Mouse (Mus musculus) skeletal muscle tissue, adult 2 months (tissue): ENCODE measurements around the gene Rtf2.

Experiments
- DNase-seq: peaks from one replicate; pipeline ENCODE4 v3.0.0-alpha.2; 2012; ENCODE audit warnings: low read depth, low spot score

Rtf2 gene

DNA sequence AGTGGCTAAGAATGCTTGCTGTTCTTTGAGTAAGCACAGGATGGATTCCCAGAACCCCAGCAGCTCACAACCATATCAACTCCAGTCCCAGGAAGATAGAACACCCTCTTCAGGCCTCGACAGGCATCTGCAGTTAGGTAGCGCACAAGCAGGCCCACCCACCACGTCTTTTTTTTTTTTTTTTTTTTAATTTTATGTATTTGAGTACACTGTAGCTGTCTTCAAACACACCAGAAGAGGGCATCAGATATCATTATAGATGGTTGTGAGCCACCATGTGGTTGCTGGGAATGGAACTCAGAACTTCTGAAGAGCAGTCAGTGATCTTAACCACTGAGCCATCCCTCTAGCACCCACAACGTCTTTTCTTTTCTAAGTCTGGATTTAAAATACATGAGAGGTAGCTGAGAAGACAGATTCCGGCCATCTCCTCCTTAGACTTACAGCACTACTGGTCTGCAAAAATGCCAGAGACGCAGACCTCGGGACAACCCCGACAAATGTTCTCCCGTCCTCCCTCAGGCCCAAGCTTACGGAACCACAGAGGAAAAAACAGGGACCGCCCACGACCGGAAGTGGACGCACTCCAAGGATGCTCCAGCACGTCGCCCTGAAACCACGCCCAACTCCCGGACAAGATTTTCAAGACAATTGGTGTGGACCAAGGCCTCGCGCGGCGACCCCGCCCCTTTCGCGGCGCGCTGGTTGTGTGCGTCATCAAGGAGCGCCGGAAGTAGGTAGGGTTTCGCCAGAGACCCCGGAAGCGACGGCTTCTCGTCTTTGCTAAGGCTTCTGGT lies at the start of gene Rtf2:
Gene Rtf2 (plus strand): TSS at position 714 of the 797 bp plus-strand sequence.
- peak; percentile 98 for DNase-seq

DNA sequence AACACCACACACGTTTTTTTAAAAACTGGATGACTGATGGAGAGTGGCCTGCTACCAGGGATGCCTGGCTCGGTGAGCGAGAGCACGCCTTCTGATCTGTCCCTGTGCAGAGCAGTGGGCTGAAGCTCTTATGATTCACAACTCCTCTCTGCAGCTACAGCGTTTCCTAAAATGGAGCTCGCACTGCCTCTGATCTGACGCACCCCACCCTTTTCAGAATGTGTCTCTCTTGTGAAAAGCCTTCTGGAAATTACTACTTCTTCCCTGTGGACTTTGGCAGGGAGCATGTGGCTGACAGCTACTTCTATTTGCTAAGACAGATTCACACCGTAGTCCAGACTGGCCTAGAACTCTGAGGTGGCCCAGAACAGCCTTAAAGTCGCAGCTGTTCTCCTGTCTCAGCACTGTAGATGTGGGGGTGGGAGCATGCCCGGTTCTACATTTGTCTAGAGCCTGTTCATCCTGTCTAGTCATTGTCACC lies 48.3 kb upstream of the Rtf2 start:
- DNase-seq: no peak

DNA sequence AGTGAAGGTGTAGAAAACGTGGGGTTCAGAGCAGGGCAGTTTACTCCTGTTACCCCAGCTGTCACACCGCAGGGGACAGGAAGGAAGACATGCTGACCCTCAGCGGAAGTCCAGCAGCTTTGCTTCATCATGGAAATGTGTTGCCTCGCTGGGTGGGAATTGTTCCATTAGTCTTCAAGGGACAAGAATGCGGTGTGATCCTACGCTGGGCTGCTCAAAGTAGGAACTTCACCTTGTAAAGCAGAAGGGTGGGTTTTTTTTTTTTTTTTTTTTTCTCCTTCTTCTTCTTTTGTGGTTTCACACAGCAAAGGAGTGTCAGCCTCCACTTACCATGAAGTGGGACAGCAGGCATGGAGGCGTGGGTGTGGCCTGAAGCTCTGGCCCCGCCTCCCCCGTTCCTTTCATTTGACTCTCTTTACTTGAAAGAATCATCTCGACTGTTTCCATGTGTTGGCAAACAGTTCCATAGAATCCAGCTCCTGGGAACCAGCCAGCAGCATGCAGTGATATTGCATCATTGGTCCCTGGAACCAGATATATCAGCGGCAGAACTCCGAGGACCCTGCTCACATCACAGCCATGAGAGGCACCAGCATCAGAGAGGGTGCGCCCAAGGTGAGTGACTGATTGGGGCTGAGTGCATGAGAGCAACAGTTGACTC lies 46.8 kb upstream of the Rtf2 start, which contains the start of gene Cass4:
Gene Cass4 (plus strand): TSS at position 404 of the 661 bp plus-strand sequence.
- DNase-seq: no peak

DNA sequence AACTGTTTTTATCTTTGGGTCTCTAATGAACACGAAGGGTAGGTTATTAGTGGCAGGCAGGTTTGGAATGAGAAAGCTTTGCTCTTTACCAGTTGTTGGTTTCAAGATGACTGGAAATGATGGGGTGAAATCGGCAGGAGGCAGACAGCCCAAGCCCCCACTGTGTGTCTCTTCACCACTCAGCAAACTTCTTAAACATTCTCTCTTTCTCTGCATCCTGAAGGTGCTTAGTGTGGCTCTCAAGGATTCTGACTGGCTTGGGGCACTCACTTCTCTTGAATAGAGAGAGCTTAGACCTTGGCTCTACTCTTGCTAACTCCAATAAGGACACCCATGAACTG lies 46.3 kb upstream of the Rtf2 start:
- no peak for DNase-seq

DNA sequence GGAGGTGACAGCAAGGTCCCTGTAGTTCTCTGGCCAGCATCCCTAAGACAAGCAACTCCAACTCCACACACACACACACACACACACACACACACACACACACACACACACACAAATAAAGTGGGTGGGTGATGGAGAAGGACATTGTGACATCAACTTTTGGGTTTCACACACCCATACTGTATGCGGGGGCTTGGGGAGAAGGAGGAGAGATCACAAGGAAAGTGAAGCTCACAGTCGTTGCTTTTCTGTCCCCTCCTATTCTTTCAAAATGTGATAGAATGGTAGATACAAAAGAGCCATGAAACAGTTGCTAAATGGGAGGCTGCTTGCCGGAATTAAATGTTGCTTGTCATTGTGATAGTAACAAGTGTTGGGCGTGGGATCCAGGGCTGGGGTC lies 45.7 kb upstream of the Rtf2 start:
- DNase-seq: no peak

DNA sequence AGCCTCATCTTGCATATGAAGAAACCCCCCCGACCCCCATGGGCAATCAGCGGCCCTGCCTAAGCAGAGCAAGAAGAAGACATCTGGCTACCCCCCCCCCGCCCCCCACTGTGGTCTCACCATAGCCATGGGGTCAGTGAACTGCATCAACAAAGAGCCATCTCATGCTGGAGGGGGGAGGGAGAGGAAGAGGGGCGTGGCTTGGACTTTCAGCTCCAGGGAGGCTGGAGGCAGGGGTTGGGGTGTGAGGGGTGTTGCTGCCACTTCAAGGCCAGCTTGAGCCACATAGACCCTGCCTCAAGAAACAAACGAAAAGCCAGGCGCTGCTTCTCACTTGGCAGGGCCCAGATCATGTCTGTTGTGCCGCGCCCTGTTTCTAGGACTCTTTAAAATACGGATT lies 44.4 kb upstream of the Rtf2 start:
- DNase-seq: no peak

DNA sequence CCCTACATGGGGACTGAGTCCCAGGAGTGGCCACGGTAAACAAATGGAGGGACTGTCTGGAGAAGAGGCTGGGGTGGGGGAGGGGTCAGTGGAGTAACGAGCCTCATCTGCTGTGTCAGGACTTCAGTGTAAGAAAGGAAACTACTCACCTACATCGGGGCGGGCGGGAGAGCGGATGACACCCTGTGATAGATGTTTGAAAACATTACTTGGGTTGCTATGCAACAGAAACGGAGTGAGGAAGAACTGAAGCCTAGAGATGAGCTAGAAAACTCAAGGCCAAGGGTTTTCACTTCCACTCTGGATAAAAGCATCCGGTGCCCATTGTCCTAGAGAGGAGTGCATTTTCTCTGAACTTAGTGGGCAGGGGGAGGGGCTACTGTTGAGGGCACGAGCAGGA lies 40.5 kb upstream of the Rtf2 start:
- DNase-seq: no peak

DNA sequence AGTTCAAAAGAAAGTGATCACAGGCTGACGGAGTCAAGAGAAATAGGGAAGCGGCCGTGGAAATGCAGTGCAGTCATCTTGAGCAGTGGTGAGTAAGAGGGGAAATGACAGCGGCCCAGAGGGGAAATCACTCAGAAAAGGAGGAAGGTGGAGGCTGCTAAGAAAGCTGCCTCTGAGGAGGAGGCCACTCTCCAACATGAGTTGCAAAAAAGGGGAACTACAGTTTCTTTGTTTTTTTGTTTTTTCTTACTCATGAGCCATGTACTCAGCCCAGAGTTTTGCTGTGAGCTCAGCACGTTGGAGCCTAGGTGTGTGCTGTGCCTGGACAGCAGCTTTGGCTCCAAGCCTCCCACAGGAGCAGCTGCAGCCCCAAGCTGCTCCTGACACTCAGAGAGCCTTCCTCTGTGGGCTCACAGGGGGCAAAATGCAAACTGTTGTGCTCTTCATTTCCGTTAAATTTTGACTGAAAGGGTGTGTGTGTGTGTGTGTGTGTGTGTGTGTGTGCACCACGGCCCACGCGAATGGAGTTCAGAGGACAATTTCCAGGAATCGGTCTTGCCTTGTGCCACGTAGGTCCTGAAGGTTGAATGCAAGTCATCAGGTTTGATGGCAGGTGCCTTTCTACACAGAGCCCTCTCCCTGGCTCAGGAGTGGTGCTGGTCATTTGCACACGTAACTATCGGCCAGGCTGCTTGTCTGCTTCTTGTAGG lies 39.1 kb upstream of the Rtf2 start:
- peak; percentile 58 for DNase-seq

DNA sequence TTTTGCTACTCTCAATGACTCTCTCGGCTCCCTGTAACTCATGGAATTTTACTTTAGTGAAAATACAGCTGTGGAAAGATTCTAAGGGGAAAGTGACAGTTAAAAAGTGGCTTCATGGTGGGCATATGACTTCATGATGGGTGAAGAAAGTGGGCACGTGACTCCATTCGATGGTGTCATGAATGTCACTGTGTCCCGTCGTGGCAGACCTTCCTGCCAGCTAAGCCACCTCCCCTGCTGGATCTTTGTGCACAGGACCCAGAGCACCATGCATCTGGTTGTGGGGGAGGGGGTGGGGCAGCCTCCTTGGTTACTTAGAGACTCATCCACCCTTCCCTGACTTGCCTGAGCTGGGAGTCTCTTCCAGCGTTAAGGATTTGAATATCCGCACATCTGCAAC lies 36.1 kb upstream of the Rtf2 start:
- no peak for DNase-seq

DNA sequence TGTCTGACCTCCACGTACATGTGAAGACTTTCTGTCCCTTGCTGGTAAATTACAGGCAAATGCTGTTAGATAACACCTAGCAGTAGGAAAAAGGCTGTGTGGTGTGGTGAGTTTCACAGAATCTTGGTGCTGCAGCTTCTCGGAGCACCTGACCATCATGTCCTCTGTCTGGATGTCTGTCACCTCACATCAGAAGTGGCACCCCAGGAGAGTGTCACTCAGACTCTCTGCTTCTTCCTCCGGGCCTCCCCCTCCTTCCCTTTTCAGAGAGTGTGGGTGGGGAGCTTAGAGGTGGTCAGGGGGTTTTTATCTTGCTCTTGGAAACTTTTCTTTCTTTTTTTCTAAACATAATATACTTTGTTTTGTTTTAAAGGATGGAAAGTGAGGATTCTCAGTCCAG lies 35.3 kb upstream of the Rtf2 start:
- DNase-seq: no peak

DNA sequence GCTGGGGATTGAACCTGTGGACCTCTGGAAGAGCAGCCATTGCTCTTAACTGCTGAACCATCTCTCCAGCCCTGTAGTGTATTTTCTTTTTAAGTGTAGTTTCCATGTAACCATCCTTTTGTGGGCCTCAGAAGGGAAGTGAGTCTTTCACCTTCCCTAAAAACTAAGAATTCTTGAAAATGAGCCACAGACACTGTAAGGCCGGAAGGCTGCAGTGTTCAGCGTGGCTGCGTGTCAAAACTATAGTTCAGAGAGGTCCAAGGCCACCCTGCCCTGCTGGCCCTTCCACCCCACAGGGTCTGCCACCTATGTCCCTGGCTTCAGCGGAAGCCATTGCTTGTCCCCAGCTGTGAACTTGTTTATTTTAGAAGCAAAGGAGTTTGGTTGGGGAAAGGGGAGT lies 34.2 kb upstream of the Rtf2 start:
- no peak for DNase-seq

DNA sequence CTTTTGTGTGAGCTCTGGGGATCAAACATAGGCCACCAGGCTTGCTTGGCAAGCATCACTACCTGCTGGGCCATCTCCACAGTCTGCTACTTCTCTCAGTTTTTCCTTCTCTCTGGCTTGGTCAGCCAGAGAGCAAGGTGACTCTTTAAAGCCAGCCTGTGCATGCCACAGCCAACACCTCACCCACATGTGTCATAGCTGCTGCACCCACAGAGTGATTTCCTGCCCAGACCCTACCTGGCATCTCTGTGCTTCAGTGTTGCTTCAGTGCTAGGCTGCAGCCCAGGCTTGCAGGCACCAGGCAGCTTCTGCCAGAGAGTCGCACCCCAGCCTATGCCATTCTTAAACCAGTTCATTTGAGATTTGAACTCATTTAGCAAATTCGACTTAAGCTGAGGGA lies 32.9 kb upstream of the Rtf2 start:
- no peak for DNase-seq

DNA sequence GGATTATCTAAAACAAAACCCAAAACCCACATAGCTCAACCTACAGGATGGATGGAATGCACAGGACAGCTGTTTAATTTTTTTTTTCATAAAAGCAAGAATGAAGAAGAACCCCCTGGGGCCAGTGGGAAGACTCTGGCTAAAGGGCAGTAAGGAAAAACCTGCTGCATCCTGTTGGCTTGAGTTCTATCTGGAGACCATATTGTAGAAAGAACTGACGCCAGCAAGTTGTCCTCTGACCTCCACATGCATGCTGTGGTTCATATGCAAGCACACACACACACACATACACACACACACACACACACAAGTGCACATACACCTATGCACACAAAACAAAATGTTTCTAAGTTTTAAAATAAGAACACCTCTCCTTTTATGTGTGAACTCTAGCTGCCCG lies 29.7 kb upstream of the Rtf2 start:
- no peak for DNase-seq

DNA sequence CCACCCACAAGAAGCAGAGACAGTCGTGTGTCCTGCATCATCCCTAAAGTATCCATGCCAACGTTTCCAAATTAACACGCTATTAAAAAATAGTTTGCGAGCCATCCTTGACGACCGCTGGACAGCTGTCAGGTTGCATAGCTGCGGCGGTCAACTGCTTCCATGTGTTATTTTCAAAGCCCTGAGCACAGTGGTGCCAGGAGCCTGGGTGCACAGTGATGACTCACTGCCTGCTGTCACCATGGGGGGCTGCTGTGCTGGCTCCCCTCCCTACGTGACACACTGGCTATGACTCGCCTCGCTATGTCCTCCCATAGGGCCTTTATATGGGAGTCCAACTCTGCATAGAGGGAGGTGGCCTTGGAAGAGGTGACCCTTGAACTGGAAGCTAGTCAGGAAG lies 29.3 kb upstream of the Rtf2 start:
- no peak for DNase-seq

DNA sequence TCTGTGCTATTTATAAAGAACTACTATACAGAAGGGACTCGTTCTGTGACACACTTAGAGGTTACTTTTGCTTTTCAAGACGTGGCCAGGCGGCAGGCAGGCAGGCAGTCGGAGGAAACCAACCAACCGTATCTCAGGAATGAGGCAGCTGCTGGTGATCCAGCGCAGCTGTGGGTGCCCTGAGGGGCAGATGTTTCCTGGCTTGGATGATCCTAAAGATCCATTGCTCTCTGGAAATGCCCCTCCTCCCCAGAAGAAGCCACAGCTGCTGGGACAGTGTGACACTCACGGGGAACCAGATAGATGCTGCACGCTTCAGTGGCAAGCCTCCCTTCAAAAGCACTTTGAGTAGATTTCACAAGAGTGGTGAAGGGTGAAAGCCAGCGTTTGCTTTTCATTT lies 27.9 kb upstream of the Rtf2 start:
- DNase-seq: no peak

DNA sequence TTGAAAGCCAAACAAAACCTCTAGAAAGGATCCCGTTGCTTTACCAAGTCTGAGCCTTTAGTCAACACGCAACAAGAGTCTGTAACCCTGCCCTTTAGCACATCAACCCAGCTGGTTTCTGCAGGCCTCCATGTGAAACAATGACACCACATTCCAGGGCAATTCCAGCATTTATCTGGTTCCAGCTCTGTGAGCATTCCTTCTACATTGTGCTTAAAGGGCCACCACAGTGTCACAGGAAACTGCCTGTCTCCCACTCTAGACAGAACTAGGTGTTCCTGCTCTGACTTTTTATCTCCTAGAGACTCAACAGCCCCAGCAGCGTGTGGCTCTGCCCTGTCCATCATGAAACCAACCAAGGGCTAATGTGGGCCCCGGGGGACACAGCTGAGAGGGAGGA lies 27.1 kb upstream of the Rtf2 start:
- no peak for DNase-seq

DNA sequence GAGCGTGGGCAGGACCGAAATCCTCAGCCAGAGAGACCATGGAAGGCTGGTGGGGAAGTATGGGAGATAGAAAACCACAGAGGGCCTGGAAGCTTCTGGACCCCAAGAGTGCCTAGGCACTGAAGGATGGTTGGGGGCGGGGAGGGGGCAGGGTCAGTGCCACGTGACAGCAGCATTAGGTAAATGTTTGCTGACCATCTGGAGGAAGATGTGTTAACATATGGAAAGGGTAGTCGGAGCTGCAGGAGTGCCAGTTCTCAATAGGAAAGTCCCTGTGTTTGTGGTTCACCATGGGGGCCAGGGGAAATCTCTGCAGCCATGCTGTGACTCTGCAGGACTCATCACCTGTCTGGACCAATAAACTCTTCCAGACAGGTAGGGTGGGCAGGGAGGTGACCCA lies 26.5 kb upstream of the Rtf2 start:
- no peak for DNase-seq

DNA sequence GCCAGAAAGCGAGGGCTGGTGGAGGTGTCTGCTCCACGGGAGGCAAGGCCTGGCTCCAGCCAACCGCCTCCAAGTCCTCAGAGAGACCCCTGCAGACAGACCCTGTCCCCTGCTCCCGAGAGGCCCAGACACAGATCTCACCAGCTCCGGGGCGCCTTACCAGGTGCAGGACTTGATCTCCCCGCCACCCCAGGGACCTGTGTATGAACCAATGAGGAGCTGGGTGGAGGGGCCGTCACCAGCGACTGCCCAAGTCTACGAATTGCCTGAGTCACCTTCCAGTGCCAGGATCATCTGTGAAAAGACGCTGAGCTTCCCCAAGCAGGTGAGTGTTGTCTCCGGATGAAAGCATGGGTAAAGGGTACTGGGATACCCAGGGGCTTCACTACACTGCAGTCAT lies 24.1 kb upstream of the Rtf2 start:
- no peak for DNase-seq

DNA sequence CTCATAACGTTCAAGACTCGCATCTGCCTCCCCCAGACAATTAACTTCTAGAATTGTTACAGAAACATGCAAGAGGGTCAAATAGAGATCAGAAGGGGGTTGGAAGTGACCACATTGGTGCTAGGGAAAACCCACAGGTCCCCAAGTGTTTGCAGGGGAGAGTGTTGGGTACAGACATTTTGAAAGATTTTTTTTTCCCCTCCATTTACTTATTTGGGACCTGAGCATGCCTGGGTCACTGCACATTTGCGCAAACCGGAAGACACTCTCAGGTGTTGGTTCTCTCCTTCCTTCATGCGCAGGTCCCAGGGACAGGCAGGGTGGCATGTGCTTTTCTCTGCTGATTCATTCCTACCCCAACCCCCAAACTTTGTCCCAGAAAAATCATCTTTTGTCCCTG lies 23.5 kb upstream of the Rtf2 start:
- no peak for DNase-seq

DNA sequence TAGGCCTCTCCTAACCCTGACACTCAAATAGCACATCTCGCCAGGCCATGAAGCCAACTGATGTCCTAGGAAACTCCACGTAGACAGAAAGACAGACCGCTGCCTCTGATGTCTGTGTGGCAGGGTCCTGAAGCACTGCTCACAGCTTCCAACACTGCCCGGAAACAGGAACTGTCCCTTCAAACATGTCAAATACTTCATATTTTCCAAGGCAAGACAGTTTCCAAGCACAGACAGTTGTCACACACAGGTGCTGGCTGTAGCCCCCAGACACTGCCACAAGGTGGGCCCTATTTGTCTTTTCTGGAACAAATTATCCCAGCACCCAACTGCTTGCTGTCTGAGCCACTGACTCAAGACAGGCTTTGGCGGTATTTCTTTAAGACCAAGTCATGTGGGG lies 22.1 kb upstream of the Rtf2 start:
- no peak for DNase-seq

DNA sequence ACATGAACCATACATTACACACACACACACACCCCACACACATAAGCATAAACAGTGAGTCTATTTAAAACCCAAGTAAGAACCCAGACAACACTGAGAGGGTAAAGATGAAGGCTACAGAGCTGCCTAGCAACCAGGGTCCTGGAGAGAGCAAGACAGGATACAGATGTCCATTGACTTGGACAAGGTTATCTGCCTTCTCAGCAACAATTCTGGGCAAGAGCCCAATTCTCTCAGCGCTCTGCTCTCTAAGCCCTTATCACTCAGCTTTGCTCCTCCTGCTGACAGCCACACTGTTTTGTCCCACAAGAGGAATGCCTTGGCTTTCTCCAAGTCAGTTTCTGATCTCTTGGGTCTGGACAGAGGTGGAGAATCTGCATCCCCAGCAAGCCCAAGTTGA lies 9.7 kb upstream of the Rtf2 start:
- DNase-seq: no peak

DNA sequence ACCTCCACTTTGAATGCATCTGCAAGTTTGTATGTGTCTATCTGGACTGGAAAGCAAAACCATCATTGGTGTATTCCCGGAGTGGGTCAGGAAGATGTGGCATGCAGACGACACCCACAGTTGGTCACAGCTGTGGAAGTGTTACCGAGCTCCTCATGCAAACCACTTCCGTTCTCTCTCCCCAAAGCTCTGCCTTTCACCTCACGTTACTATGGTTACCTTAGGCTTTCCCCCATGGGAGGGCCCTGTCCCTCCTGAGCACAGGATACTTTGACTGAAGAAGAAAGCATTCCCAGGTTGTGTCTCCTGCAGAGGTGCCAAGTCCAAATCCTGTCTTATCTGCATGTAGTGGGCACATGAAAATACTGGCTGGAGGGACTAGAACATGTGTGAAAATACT lies 6.6 kb upstream of the Rtf2 start:
- DNase-seq: no peak
